Mouse (Mus musculus): ENCODE measurements around the gene Rad51b. TPM values are rescaled to one million over a fixed set of nuclear protein-coding genes. Genes with fewer than 3 reads are reported as not detected.

The Rad51b gene
- 6.4 and 8.0 TPM in 2 replicates for polyA plus RNA-seq (2016; fragmentation: Nextera tagmentation; extraction: Ambion mirVana)

DNA sequence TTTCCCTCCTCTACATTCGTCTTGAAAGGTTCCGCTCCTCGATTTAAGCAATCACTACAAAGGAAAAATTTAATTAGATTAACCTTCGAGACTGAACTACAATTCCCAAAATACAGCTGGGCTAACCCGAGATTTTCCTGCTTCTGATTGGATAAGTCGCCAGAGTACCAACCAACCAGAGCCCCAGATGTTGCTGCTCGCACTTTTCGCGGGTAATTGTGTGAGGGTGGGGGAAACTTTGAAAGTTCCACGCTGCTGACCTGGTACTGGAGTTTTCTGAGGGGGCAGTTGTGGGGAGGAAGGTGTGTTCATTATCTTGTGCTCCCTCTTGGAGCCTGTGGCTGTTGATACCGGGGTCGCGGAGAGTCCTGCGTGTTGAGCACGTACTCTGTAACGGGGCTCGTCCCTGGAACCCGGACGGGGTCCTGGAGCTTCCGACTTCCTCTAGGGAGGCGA lies at the start of gene Rad51b:
Rad51b (plus strand) TSS at position 162 of the 456 bp plus-strand sequence.
- no peaks in the 10 kb centered on the region for H3K36me3 ChIP-seq
- WGBS: under 1% methylated on average over 21 of the region's 21 CpGs
- peak; percentile 69; the same call in 1 of the 2 replicates for ATAC-seq (ENCODE audit: insufficient number of reproducible peaks, insufficient read depth, low FRiP score, low TSS enrichment, low read depth)

DNA sequence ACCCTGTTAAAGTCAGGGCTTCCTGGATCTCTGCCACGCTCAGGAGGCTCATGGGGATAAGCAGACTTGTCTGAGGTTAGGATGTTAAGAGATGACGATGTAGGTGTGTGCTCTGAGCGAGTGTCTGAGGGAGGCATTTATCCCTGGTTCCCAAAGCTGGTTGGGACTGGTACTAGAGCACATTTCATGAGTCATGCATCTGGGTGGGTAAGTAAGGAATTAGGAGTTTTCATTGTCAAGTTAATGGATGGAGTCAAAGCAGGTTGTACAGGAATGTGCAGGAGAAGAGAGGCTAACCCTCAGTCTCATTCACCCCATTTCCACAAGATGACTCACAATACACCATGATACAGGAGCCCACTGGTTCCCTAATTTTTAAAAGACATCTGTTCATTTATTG lies 49.0 kb upstream of the Rad51b start:
- Histone ChIP-seq H3K36me3 (peaks cover 96% of the 10 kb centered on the region), H3K27ac (no peak overlapping the region)
- WGBS: 90% methylated on average over 3 of the region's 3 CpGs

More for the DNA sequence above, at the start of gene Rad51b:
- peak within 1 kb of the TSS; percentile 54 for H3K4me3 ChIP-seq (replicated peaks)
- no peaks in the 10 kb centered on the region for H3K27me3 ChIP-seq
- no peaks in the 10 kb centered on the region for H3K9me3 ChIP-seq
- peaks cover 13% of the 10 kb centered on the region for H3K4me1 ChIP-seq (replicated peaks)
- peak within 1 kb of the TSS; percentile 57 for H3K9ac ChIP-seq (replicated peaks)
- peak within 1 kb of the TSS; percentile 64 for H3K27ac ChIP-seq
- H3K4me2 ChIP-seq: peak within 1 kb of the TSS; percentile 60

GRCm38 (mm10) chr12:79253294-79254053 lies 43.6 kb upstream of the Rad51b start:
- no peak for ATAC-seq (ENCODE audit: insufficient number of reproducible peaks, insufficient read depth, low FRiP score, low TSS enrichment, low read depth)
- no peaks in the 10 kb centered on the region for H3K9me3 ChIP-seq
- no peak overlapping the region for H3K4me3 ChIP-seq (replicated peaks)
- no peaks in the 10 kb centered on the region for H3K27me3 ChIP-seq
- H3K36me3 ChIP-seq: peaks cover 91% of the 10 kb centered on the region
- no peak overlapping the region for H3K4me2 ChIP-seq
- no peak overlapping the region for H3K27ac ChIP-seq
- H3K4me1 ChIP-seq (replicated peaks): no peaks in the 10 kb centered on the region
- WGBS: 87% methylated on average over 9 of the region's 9 CpGs
- no peak overlapping the region for H3K9ac ChIP-seq (replicated peaks)

More for the DNA sequence above, 49.0 kb upstream of the Rad51b start:
- Histone ChIP-seq H3K9ac (replicated peaks) (no peak overlapping the region), H3K9me3 (no peaks in the 10 kb centered on the region), H3K4me1 (replicated peaks) (no peaks in the 10 kb centered on the region), H3K27me3 (no peaks in the 10 kb centered on the region), H3K4me2 (no peak overlapping the region), H3K4me3 (replicated peaks) (no peak overlapping the region)
- ATAC-seq (ENCODE audit: insufficient number of reproducible peaks, insufficient read depth, low FRiP score, low TSS enrichment, low read depth): no peak

DNA sequence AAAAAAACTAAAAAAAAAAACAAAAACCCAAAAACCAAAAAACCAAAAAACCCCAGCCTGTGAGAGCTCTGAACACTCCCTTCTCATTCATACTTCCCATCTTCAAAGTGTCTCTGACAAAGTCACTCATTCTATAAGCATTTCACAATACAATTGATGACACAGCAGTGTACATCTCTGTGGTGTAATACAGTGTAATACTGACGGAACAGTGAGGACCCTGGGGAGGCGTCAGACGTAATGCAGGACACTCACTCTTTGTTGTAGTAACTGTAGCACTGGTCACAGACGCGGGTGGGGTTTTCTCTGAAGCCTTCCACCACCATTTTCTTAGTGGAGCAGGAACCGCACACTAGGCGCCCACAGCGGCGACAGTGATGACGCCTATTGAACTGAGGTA lies 42.1 kb upstream of the Rad51b start:
- H3K36me3 ChIP-seq: peaks cover 88% of the 10 kb centered on the region
- H3K27me3 ChIP-seq: no peaks in the 10 kb centered on the region
- no peak overlapping the region for H3K9ac ChIP-seq (replicated peaks)
- H3K4me1 ChIP-seq (replicated peaks): no peaks in the 10 kb centered on the region
- no peak overlapping the region for H3K4me2 ChIP-seq
- no peak overlapping the region for H3K27ac ChIP-seq
- no peaks in the 10 kb centered on the region for H3K9me3 ChIP-seq
- WGBS: 94% methylated on average over 10 of the region's 10 CpGs
- no peak for ATAC-seq (ENCODE audit: insufficient number of reproducible peaks, insufficient read depth, low FRiP score, low TSS enrichment, low read depth)
- H3K4me3 ChIP-seq (replicated peaks): no peak overlapping the region

DNA sequence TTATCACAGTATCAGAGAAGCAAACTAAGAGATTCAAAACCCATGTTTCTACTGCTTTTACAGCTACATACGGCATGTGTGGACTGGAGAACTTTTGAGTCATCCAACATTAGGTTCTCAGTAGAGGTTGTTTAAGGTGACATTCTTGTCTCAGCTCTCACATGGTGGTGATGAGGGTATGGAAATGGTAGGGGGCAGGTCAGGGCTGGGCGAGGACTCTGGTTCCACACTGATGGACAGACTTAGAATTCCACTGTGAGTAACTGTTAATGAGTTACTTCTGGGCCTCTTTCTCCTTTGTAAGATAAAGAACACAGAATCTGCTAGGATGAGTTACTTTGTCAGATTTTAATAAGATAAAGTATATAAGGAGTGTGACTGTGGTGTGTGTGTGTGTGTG lies 36.9 kb upstream of the Rad51b start:
- H3K9ac ChIP-seq (replicated peaks): no peak overlapping the region
- WGBS: 93% methylated on average over 2 of the region's 2 CpGs
- H3K4me1 ChIP-seq (replicated peaks): no peaks in the 10 kb centered on the region
- H3K4me2 ChIP-seq: no peak overlapping the region
- no peaks in the 10 kb centered on the region for H3K9me3 ChIP-seq
- H3K27ac ChIP-seq: no peak overlapping the region
- H3K36me3 ChIP-seq: peaks cover 83% of the 10 kb centered on the region
- H3K4me3 ChIP-seq (replicated peaks): no peak overlapping the region
- no peak for ATAC-seq (ENCODE audit: insufficient number of reproducible peaks, insufficient read depth, low FRiP score, low TSS enrichment, low read depth)
- H3K27me3 ChIP-seq: no peaks in the 10 kb centered on the region

DNA sequence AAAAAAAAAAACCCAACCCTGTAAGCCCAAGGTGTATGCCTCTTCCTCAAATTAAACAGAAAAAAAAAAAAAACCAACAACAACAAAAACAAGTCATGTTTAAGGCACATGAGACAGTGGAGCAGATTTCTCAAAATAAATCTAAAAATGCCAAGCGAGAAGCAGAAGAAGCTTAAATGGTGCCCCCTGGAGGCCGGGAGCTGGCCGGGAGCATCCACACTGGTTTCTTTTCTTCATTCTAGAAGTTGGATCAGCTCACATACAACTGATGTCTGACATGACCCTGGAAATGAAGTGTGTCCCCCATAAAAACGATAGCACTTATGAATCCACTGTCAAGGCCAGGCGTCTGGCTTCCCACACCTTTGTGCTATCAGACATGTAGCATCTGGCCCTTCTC lies 36.0 kb upstream of the Rad51b start:
- Histone ChIP-seq H3K4me1 (replicated peaks) (no peaks in the 10 kb centered on the region), H3K4me2 (no peak overlapping the region), H3K27me3 (no peaks in the 10 kb centered on the region), H3K9ac (replicated peaks) (no peak overlapping the region), H3K4me3 (replicated peaks) (no peak overlapping the region), H3K27ac (no peak overlapping the region), H3K9me3 (no peaks in the 10 kb centered on the region), H3K36me3 (peaks cover 86% of the 10 kb centered on the region)
- WGBS: 61% methylated on average over 5 of the region's 5 CpGs
- no peak for ATAC-seq (ENCODE audit: insufficient number of reproducible peaks, insufficient read depth, low FRiP score, low TSS enrichment, low read depth)

GRCm38 (mm10) chr12:79272604-79273003 lies 24.5 kb upstream of the Rad51b start:
- Histone ChIP-seq H3K4me3 (replicated peaks) (no peak overlapping the region), H3K9me3 (no peaks in the 10 kb centered on the region), H3K36me3 (peaks cover 93% of the 10 kb centered on the region), H3K27me3 (no peaks in the 10 kb centered on the region), H3K27ac (no peak overlapping the region), H3K4me2 (no peak overlapping the region), H3K9ac (replicated peaks) (no peak overlapping the region), H3K4me1 (replicated peaks) (no peaks in the 10 kb centered on the region)
- whole genome bisulfite sequencing: 87% methylated on average over 4 of the region's 4 CpGs
- ATAC-seq (ENCODE audit: insufficient number of reproducible peaks, insufficient read depth, low FRiP score, low TSS enrichment, low read depth): no peak

- no peaks in the 10 kb centered on the region for H3K27me3 ChIP-seq
- H3K4me1 ChIP-seq (replicated peaks): no peaks in the 10 kb centered on the region
- ATAC-seq (ENCODE audit: insufficient number of reproducible peaks, insufficient read depth, low FRiP score, low TSS enrichment, low read depth): no peak
- no peak overlapping the region for H3K4me3 ChIP-seq (replicated peaks)
- peaks cover 94% of the 10 kb centered on the region for H3K36me3 ChIP-seq
- H3K4me2 ChIP-seq: no peak overlapping the region
- no peak overlapping the region for H3K9ac ChIP-seq (replicated peaks)
- H3K27ac ChIP-seq: no peak overlapping the region
- H3K9me3 ChIP-seq: no peaks in the 10 kb centered on the region
- WGBS: 91% methylated on average over 13 of the region's 13 CpGs
Measured at GRCm38 (mm10) chr12:79279513-79280115, 17.5 kb upstream of the Rad51b start.

- 90% methylated on average over 8 of the region's 8 CpGs for WGBS
- no peaks in the 10 kb centered on the region for H3K27me3 ChIP-seq
- no peak overlapping the region for H3K27ac ChIP-seq
- H3K4me1 ChIP-seq (replicated peaks): no peaks in the 10 kb centered on the region
- H3K36me3 ChIP-seq: peaks cover 98% of the 10 kb centered on the region
- no peak overlapping the region for H3K9ac ChIP-seq (replicated peaks)
- H3K4me2 ChIP-seq: no peak overlapping the region
- no peak overlapping the region for H3K4me3 ChIP-seq (replicated peaks)
- no peaks in the 10 kb centered on the region for H3K9me3 ChIP-seq
- ATAC-seq (ENCODE audit: insufficient number of reproducible peaks, insufficient read depth, low FRiP score, low TSS enrichment, low read depth): no peak
Measured at GRCm38 (mm10) chr12:79282595-79282994, 14.5 kb upstream of the Rad51b start.

- WGBS: 83% methylated on average over 6 of the region's 6 CpGs
- no peak for ATAC-seq (ENCODE audit: insufficient number of reproducible peaks, insufficient read depth, low FRiP score, low TSS enrichment, low read depth)
Measured at GRCm38 (mm10) chr12:79292874-79293273, 4.2 kb upstream of the Rad51b start.

GRCm38 (mm10) chr12:79296126-79296816 lies 811 bp upstream of the Rad51b start, which contains the start of gene Zfyve26:
Zfyve26 (minus strand) TSS chr12:79296304.
- WGBS: under 1% methylated on average over 29 of the region's 29 CpGs

More at GRCm38 (mm10) chr12:79292874-79293273, 4.2 kb upstream of the Rad51b start:
- no peaks in the 10 kb centered on the region for H3K27me3 ChIP-seq
- no peak overlapping the region for H3K27ac ChIP-seq
- H3K4me3 ChIP-seq (replicated peaks): no peak overlapping the region
- H3K9me3 ChIP-seq: no peaks in the 10 kb centered on the region
- H3K4me1 ChIP-seq (replicated peaks): peaks cover 10% of the 10 kb centered on the region
- H3K36me3 ChIP-seq: peaks cover 23% of the 10 kb centered on the region
- no peak overlapping the region for H3K9ac ChIP-seq (replicated peaks)
- no peak overlapping the region for H3K4me2 ChIP-seq

More at GRCm38 (mm10) chr12:79296126-79296816, 811 bp upstream of the Rad51b start, which contains the start of gene Zfyve26:
- no peaks in the 10 kb centered on the region for H3K27me3 ChIP-seq
- peaks cover 13% of the 10 kb centered on the region for H3K4me1 ChIP-seq (replicated peaks)
- H3K4me3 ChIP-seq (replicated peaks): peak within 1 kb of the TSS; percentile 54
- H3K27ac ChIP-seq: peak within 1 kb of the TSS; percentile 64
- peak within 1 kb of the TSS; percentile 57 for H3K9ac ChIP-seq (replicated peaks)
- H3K36me3 ChIP-seq: peaks cover 4% of the 10 kb centered on the region
- no peaks in the 10 kb centered on the region for H3K9me3 ChIP-seq
- peak; percentile 98 for ATAC-seq (ENCODE audit: insufficient number of reproducible peaks, insufficient read depth, low FRiP score, low TSS enrichment, low read depth)
- peak within 1 kb of the TSS; percentile 60 for H3K4me2 ChIP-seq
